Mouse (Mus musculus) 3134 (cell line): ENCODE results near the gene Fign.
A peak's percentile ranks its signal among the peaks of the same experiment; 100 is the strongest.

Source experiments
- DNase-seq: peaks from one replicate; pipeline ENCODE4 v3.0.0-alpha.2; 2011; ENCODE audit warnings: low spot score; ENCODE audit not compliant: insufficient read length; ENCODE audit errors: extremely low read depth

Gene Fign

DNA sequence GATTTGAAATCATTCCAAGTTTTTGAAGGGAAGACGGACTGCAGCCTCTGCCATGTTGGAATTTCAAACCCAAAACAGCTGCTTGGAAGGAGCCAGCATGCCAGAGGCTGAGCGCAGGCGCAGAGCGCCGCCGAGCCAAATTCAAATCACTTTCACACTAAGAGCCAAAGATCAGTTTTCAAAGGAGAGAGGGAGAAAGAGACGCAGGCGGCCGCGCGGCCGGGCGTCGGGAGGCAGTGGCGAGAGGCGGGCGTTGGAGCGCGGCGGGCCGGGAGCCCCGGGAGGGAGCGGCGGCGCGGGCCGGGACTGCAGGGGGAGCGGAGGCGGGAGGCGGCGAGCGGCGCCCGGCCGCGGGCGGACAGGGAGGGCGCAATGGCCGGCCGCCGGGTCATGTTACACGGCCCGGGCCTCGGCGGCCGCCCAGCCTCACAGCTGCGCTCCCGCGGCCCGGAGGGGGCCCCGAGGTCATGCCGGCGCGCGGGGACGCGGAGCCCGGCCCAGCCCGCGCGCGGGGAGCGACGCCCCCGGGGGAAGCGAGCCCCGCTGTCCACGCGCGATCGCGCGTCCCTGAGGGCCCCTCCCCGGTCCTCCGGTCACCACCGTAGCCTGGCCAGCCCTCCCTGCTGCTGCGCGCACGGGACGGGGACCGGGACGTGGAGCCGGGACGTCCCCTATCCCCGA is at the start of gene Fign:
Gene Fign (minus strand): TSS at position 102 of the 681 bp plus-strand sequence.
- peak; percentile 66 for DNase-seq

DNA sequence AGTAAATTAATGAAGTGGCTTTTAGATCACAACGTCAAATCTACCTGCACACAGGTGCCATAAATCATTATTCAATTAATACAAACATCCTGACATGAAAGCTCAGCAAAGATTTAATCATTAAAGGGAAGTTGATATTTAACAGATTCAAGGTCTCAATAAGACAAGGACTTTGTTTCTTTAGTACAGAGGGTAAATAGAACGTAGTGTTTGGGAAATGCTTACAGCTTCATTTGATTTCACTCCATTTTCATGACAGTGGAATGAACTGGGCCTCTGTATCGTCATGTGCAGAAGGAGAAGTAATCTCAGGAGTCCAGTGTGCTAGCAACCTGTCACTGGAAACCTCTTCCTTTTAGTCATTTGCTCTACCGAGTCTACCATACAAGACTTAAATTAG is 35.8 kb upstream of the Fign start:
- no peak for DNase-seq

DNA sequence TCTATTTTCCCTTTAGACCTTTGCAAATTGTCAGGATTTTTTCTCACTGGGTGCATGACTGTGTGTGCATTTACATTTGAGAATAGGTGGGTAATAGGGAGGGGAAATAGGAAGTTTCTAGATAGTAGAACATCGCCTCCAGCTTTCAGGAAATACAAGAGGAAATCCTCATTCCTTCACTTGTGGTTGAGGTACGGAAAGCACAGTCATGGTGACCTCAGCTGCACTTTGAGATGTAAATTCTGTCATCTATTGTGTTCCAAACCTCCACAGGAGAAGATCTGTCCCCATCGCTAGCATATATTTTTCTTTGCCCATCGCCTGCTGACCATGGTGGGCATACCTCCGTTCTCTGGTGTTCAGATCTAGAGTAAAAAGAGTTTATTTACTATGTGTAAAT is 22.7 kb upstream of the Fign start:
- DNase-seq = no peak

- DNase-seq = no peak
Observed at GRCm38 (mm10) chr2:64116613-64117012, 18.8 kb upstream of the Fign start.

DNA sequence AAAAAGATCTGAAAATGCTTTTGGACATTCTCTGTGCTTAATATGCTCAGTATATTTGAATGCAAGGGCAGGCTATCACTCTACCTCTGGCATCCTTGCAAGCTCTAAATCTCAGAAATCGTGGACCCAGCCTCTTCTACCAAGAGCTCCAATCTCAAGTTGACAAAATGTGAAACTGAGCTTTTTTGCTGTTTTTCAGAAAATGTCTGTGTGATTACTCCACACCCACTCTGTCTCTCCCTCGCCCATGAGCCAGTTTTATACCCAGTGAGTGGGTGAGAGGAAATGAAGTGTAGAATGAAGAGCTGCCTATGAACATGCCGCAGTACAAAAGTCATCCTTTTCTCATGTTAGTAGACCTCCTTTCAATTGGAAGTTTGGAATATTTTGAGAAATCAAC is 13.3 kb upstream of the Fign start:
- no peak for DNase-seq

- no peak for DNase-seq
Observed at GRCm38 (mm10) chr2:64109860-64110259, 12.0 kb upstream of the Fign start.

- DNase-seq = no peak
Observed at GRCm38 (mm10) chr2:64108040-64108439, 10.2 kb upstream of the Fign start.

DNA sequence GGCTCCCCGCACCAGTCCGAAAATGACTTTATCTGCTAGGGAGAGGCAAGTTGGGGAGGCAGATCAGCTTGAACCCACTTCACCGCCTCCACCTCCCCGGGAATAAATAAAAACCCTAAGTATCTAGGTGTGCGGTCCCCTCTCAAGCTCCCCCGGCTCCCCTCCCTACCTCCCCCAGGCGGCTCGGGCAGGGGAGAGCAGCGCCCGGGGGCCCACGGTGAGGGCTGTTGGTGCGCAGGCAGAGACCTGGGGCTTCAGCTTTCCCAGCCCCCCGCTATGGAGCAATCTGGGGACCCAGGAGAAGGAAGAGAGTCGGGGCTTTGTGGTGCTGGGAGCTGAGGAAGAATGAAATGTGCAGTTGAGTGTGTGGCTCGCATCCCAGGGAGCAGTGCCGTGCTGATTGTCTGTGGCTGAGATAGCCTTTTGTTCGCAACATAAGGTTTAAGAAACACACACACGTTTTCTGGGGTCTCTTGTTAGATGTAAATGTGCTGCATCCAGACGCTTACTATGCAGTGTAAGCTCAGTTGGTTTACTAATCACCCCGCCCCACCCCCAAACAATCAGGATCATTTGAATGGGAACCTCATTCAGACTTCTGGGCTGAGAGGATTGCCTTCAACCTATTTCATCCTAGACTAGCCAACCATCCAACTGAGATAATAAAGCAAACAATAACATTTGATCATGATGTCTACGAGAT is 931 bp upstream of the Fign start:
- DNase-seq = no peak

- DNase-seq = no peak
Observed at GRCm38 (mm10) chr2:64096721-64097411, 972 bp downstream of the Fign start.

- no peak for DNase-seq
Observed at GRCm38 (mm10) chr2:64096176-64096575, 1.7 kb downstream of the Fign start.

DNA sequence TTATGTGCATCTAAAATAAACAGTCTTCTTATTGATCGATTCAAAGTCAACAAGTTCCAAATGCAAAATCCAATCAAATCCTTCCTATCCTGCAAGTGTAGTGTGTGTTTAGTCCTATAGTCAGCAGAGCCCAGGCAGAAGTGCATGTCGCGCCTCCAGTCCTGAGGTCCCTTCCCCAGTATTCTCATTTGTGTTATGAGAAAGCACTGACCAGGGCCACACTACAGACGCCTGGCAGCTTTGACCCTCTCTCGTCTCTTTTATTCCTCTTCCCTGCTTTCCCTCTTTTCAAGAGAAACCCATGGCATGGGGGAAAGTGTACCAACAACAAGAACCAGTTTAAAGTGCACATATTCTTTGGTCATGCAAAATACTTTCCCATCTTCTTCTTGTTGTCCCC is 2.3 kb downstream of the Fign start:
- DNase-seq = no peak

GRCm38 (mm10) chr2:64093087-64093486 is 4.8 kb downstream of the Fign start:
- no peak for DNase-seq

GRCm38 (mm10) chr2:64083853-64084427 is 13.9 kb downstream of the Fign start:
- no peak for DNase-seq

GRCm38 (mm10) chr2:64079765-64080164 is 18.1 kb downstream of the Fign start:
- DNase-seq = no peak

- no peak for DNase-seq
Observed at GRCm38 (mm10) chr2:64078551-64078950, 19.3 kb downstream of the Fign start.

DNA sequence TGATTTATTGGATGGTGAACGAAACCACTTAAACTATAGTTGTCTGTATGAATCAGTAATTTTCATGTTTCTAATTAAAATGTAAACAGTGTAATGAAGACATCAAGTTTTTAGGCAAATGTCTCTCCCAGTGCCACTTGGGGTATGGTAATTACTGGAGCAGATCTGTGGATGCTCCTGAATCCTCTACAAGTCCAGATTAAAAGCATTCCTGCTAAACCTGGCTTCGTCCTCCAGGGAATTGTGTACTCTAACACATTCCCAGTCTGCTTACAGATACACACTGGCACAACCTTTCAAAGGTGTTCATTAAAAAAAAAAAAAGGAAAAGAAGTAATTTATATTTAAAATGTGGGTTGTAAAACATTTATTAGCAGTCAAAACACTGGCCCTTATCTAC is 20.0 kb downstream of the Fign start:
- no peak for DNase-seq

GRCm38 (mm10) chr2:64075873-64076272 is 22.0 kb downstream of the Fign start:
- no peak for DNase-seq

DNA sequence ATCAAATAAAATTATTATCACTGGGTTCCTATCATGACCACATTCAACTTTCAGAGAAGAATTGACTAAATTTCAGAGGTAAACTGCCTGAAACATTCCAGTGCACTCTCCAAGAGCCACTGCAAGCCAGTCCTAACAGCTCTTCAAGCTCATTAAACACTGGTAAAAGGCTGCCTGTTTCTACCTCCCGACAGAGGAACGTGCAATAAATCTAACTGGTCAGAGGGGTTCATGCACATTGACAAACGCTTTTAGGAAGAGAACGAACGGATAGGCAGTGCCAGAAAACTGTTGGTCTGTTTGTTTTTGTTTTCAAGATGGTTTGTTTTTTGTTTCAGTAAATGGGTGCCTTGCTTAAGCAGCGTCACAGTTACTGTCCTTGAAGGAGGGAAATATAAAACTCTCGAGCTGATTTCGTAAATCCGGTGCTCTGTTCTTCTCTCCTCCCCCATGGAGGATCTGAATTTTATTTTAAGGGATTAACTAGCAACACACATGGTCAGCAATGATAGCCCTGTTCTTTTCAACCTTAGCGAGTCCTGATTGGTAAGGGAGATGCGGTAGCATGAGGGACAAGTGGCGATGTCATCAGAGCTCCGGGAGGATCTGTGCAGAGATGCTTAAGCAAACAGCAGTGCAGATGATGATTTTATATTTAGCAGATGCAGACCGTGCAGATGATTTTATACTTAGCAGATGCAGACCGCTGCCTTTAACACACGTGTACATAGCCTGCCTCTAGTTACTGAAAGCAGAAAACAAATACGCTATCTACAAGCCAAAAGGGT is 23.0 kb downstream of the Fign start:
- DNase-seq = no peak

- DNase-seq = no peak
Observed at GRCm38 (mm10) chr2:64072158-64072557, 25.7 kb downstream of the Fign start.

DNA sequence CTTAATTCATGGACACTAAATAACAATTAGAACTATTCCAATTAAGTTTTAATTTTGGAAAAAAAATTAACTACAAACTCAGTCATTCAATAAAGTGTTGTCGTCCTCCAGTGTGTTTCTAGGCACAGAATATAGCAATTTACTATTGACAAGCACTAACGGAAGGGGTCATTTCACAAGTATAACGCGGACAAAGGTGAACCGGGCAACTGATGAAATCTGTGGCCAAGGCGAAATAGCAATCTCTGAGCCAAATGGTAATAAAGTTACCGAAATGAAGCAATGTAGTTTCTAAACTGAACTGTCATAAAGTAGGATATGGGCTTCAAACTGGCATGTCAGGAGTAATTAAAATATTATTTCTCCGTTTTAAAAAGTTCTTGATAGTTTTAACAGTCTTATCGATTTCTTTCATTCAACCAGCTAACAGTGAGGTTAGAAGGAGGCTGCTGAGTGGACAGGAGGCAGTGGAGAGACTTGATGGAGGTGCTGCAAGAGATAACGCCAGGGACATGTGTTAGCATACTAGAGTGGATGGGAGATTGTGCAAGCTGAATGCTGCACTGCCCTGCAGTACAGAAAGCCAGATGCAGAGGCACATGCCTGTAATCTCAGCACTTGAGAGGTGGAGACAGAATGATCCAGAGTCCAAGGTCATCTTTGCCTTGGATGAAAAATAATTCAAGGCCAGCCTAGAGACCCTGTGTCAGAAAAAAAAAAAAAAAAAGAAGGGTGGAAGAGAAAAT is 27.7 kb downstream of the Fign start:
- DNase-seq = no peak
